Mouse (Mus musculus) bone marrow macrophage, adult 2 months (primary cell): Measurements from ENCODE around the gene Cdk5r2. TPM values are rescaled to one million over a fixed set of nuclear protein-coding genes. Genes with fewer than 3 reads are reported as not detected.

Source experiments
- H3K27ac ChIP-seq: 2 replicates; pipeline ENCODE4 v1.5.1; 2012; ENCODE audit warnings: low read depth, low read length; ENCODE audit not compliant: insufficient read depth
- H3K4me1 ChIP-seq: 2 replicates; pipeline ENCODE4 v1.6.1; 2012; ENCODE audit warnings: low read length; ENCODE audit not compliant: control insufficient read depth, insufficient read depth
- H3K4me3 ChIP-seq: 2 replicates; pipeline ENCODE4 v1.5.1; 2012; ENCODE audit warnings: mild to moderate bottlenecking, low read length, moderate library complexity; ENCODE audit not compliant: insufficient read depth
- CTCF ChIP-seq: IDR thresholded peaks from 2 replicates; pipeline ENCODE4 v1.5.1; 2012; ENCODE audit warnings: low read depth, mild to moderate bottlenecking, low read length, moderate library complexity
- POLR2A ChIP-seq: IDR thresholded peaks from 2 replicates; pipeline ENCODE4 v1.6.1; 2012; ENCODE audit warnings: mild to moderate bottlenecking, low read depth, low read length, borderline replicate concordance
- polyA plus RNA-seq: library from polyadenylated mRNA; stranded (reverse); fragments of >200 nt; gene quantifications from 2 replicates; pipeline ENCODE4 v1.2.4, GENCODE M21; 2012; ENCODE audit not compliant: missing spikeins, insufficient read depth, insufficient read length

Cdk5r2 gene
- polyA plus RNA-seq, 1 experiment = not detected

DNA sequence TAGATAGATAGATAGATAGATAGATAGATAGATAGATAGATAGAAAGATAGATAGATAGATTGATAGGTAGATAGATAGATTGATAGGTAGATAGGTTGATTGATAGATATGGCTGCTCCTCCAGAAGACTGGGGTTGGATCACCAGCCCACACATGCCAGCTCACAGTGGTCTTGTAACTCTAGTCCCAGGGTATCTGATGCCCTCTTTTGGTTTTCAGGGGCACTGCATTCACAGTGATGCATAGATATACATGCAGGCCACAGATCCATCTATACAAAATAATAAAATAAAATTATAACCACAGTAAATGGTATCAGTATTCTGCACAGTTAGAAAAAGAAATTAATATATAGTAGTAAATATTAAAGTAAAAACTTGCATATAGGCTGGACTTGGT, 7.0 kb downstream of the Cdk5r2 start:
- TF ChIP-seq CTCF (no peak), POLR2A (no peak)
- Histone ChIP-seq H3K4me1 (0 out of 2 replicates have a peak, but pooled peaks cover 2% of the 10 kb centered on the region), H3K27ac (no peak overlapping the region), H3K4me3 (no peak overlapping the region)

DNA sequence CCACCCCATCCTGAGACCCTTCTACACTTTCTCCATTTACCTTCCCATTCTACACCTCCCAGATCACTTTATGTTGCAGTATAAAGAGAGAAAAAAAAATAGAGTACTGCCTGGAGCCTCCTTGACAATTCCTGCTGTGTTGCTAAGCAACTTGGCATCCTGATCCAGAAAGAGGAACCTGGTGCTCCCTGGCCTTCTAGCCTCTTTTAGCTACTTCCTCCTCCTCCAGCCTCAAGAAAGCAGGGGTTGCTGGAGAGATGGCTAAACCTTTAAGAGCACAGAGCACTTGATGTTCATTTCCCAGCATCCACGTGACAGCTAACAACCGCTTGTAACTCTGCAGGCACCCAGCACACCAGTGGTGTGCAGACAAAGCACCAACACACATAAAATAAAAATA, 17.5 kb downstream of the Cdk5r2 start:
- Histone ChIP-seq H3K4me1 (no peaks in the 10 kb centered on the region), H3K4me3 (no peak overlapping the region), H3K27ac (no peak overlapping the region)
- TF ChIP-seq POLR2A = no peak
- TF ChIP-seq CTCF = no peak

GRCm38 (mm10) chr1:74877199-74877598, 22.5 kb downstream of the Cdk5r2 start:
- H3K27ac ChIP-seq = no peak overlapping the region
- no peaks in the 10 kb centered on the region for H3K4me1 ChIP-seq
- H3K4me3 ChIP-seq = no peak overlapping the region
- no peak for TF ChIP-seq POLR2A
- no peak for TF ChIP-seq CTCF

- TF ChIP-seq POLR2A = no peak
- peak; percentile 85 for TF ChIP-seq CTCF
- Histone ChIP-seq H3K27ac (no peak overlapping the region), H3K4me1 (no peaks in the 10 kb centered on the region), H3K4me3 (no peak overlapping the region)
These were observed 26.1 kb downstream of the Cdk5r2 start for GRCm38 (mm10) chr1:74880785-74881360.

DNA sequence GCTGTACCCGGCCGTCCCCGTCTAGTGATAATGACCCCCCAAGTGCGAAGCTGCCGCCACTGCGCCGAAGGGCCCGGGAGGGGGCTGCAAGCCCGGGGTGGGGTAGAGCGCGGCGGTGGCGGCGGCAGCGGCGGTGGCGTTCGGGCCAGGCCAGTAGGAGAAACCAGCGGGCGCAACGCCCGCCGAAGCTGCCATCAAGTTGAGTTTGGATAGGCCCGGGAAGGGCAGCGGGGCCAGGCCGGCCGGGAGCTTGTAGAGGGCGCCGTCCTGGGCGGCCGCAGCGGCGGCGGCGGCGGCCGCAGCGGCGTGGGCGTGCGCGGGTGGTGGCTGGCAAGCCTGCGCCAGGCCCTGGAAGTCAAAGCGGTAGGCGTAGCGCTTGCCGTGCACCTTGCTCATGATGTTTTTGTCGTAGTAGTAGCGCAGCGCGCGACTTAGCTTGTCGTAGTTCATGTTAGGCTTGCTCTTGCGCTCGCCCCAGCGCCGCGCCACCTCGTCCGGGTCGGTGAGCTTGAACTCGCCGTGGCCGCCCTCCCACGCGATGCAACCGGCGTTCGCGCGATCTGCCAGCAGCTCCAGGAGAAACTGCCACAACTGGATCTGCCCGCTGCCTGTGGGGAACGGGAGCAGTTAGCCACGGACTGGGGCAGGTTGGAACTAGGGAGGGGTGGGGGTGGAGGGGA, 27.5 kb downstream of the Cdk5r2 start:
- TF ChIP-seq CTCF = no peak
- no peak for TF ChIP-seq POLR2A
- Histone ChIP-seq H3K4me3 (peak overlapping the region; percentile 2; the same call in 1 of the 2 replicates), H3K4me1 (no peaks in the 10 kb centered on the region), H3K27ac (no peak overlapping the region)

DNA sequence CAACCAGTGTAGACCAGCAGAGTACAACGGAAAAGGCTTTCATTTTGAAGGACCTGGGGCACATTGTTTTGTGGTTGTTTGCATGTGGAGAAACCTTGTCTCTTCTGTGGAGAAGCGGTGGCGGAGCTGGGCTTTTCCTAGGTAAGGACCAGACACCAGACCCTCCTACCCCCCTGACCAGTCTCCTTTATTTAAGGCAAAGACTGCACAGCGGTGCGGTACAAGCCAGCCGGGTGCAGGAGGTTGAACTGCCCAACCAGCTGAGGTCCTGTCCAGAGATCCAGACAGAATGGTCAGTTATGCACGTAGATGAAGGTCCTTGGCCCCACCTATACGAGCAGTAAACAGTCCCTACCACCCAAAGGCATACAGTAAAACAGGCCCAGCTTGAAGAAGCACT, 28.1 kb downstream of the Cdk5r2 start:
- TF ChIP-seq CTCF = no peak
- TF ChIP-seq POLR2A = no peak
- no peaks in the 10 kb centered on the region for H3K4me1 ChIP-seq
- 0 out of 2 replicates have a peak overlapping the region, but pooled peaks have one; percentile 2 for H3K4me3 ChIP-seq
- no peak overlapping the region for H3K27ac ChIP-seq

GRCm38 (mm10) chr1:74883441-74883840, 28.7 kb downstream of the Cdk5r2 start:
- Histone ChIP-seq H3K27ac (no peak overlapping the region), H3K4me1 (no peaks in the 10 kb centered on the region), H3K4me3 (no peak overlapping the region)
- no peak for TF ChIP-seq POLR2A
- no peak for TF ChIP-seq CTCF

DNA sequence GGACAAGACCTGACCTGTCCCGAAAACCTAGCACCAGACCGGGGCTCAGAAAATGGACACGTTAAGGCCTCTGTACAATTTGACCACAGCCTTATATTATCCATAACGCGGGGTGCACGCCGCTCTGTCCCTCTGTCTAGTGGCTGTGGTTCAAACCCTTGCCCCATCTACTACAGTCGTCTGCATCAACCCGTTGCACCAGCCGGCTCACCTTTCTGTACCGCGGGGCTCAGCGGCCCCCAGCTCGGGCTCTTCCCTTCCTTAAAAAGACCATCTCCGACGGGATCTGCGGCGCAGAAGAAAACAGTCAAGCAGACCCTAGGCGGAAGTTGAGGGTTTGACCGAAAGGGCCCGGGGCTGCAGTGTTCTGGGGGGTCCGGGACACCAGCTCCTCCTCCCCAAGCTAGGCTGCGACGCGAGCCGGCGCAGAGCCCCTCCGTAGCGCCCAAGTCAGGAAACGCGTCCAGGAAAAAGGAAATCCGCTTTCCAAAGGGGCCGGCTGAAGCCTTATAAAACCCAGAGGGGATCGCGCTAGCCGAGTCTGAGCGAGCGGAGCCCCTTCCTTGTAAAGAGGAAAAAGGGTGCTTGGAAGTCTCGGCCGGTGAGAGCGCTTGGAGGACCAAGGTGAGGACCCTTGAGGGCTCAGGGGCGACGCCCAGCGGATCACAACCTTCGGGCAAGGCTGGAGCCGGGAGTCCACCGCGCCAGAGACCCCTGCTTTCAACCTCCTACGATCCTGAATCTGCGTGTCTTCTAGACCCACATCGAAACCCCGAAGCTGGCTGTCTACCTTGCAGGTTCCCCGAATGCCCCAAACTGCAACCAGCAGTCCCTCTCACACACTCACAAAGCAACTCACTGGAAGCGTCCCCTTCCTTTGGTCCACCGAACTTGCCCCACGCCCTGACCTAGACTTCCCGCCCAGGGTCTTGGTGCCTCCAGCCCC, 29.7 kb downstream of the Cdk5r2 start:
- Histone ChIP-seq H3K27ac (no peak overlapping the region), H3K4me3 (no peak overlapping the region), H3K4me1 (no peaks in the 10 kb centered on the region)
- TF ChIP-seq CTCF (no peak), POLR2A (no peak)

DNA sequence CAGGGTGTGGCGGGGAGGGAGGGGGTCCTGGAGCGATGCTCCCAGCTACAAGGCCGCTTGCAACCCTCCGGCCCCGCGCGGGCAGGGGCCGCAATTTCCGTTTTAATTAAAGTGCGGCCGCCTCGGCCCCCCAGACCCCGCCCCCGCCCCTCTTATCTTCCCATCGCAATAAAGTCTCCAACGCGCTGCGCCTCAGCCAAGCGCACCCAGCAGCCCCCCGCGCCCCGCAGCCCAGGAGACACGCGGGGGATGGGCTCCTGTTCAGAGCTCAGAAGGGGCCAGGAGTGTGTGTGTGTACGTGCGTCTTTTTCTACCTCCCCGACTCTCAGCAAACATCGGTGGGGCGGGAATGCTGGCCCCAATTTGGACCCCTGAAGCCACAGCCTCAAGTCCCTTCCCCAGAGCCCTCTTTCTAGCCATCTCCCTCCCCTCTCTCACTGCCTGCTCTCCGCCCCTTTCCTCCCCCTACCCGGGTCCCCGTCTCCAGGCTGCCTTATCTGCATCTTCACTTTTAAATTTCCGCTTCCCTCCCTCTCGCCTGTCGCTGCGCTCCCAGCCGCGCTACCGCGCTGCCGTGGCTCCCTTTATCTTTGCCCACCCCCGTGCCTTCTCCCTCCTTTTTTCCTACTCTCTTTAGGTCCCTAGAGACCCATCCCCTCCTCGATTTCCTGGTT, 30.8 kb downstream of the Cdk5r2 start, which contains the start of gene Fev:
TSS of gene Fev (minus strand) at position 51 of the 674 bp plus-strand sequence.
- Histone ChIP-seq H3K4me1 (no peaks in the 10 kb centered on the region), H3K4me3 (no peak within 1 kb of the TSS), H3K27ac (no peak within 1 kb of the TSS)
- TF ChIP-seq CTCF (no peak), POLR2A (no peak)
